Mouse (Mus musculus) cerebellum, adult 8-10 months (tissue): ENCODE measurements around the gene Mrps27.
A peak's percentile ranks its signal among the peaks of the same experiment; 100 is the strongest.

Experiments
- DNase-seq: peaks from one replicate; pipeline ENCODE4 v3.0.0; 2022

Gene Mrps27

GRCm38 (mm10) chr13:99442434-99443249, 98.1 kb downstream of the Mrps27 start:
- DNase-seq, result no peak

- DNase-seq, result no peak
These were observed 99.0 kb downstream of the Mrps27 start for GRCm38 (mm10) chr13:99443484-99444175.

GRCm38 (mm10) chr13:99444431-99444871, 99.9 kb downstream of the Mrps27 start:
- DNase-seq, result no peak

GRCm38 (mm10) chr13:99444880-99445279, 100.3 kb downstream of the Mrps27 start:
- no peak for DNase-seq

GRCm38 (mm10) chr13:99447002-99447401, 102.4 kb downstream of the Mrps27 start:
- no peak for DNase-seq

GRCm38 (mm10) chr13:99447403-99448199, 103.0 kb downstream of the Mrps27 start:
- peak; percentile 46 for DNase-seq

GRCm38 (mm10) chr13:99448278-99448677, 103.7 kb downstream of the Mrps27 start:
- DNase-seq, result no peak

- no peak for DNase-seq
These were observed 105.0 kb downstream of the Mrps27 start for GRCm38 (mm10) chr13:99449547-99449946.

GRCm38 (mm10) chr13:99450766-99451165, 106.2 kb downstream of the Mrps27 start:
- peak; percentile 86 for DNase-seq

GRCm38 (mm10) chr13:99451276-99451675, 106.7 kb downstream of the Mrps27 start:
- DNase-seq, result no peak

GRCm38 (mm10) chr13:99452444-99452843, 107.9 kb downstream of the Mrps27 start:
- no peak for DNase-seq

GRCm38 (mm10) chr13:99454977-99455376, 110.4 kb downstream of the Mrps27 start:
- no peak for DNase-seq

- no peak for DNase-seq
These were observed 114.2 kb downstream of the Mrps27 start for GRCm38 (mm10) chr13:99458658-99459386.

GRCm38 (mm10) chr13:99459612-99460011, 115.0 kb downstream of the Mrps27 start:
- DNase-seq, result no peak

GRCm38 (mm10) chr13:99461886-99462285, 117.3 kb downstream of the Mrps27 start:
- DNase-seq, result no peak

- no peak for DNase-seq
These were observed 120.0 kb downstream of the Mrps27 start for GRCm38 (mm10) chr13:99464551-99464950.
